Mouse (Mus musculus) cerebellum, adult 8-10 months (tissue): ENCODE measurements around the gene Ugt1a6b.

Experiments used
- DNase-seq: peaks from one replicate; pipeline ENCODE4 v3.0.0; 2022

The Ugt1a6b gene

GRCm38 (mm10) chr1:88247660-88248059 lies 144.6 kb downstream of the Ugt1a6b start:
- DNase-seq: no peak

- no peak for DNase-seq
These were observed 145.6 kb downstream of the Ugt1a6b start for GRCm38 (mm10) chr1:88248658-88249057.

- no peak for DNase-seq
These were observed 146.5 kb downstream of the Ugt1a6b start for GRCm38 (mm10) chr1:88249596-88249995.

- no peak for DNase-seq
These were observed 147.0 kb downstream of the Ugt1a6b start for GRCm38 (mm10) chr1:88250023-88250422.

GRCm38 (mm10) chr1:88253106-88253505 lies 150.1 kb downstream of the Ugt1a6b start:
- DNase-seq: no peak

GRCm38 (mm10) chr1:88253540-88253939 lies 150.5 kb downstream of the Ugt1a6b start:
- no peak for DNase-seq

GRCm38 (mm10) chr1:88254793-88255465 lies 151.9 kb downstream of the Ugt1a6b start:
- DNase-seq: no peak

- DNase-seq: no peak
These were observed 152.4 kb downstream of the Ugt1a6b start for GRCm38 (mm10) chr1:88255466-88255857.

- DNase-seq: no peak
These were observed 153.1 kb downstream of the Ugt1a6b start for GRCm38 (mm10) chr1:88255989-88256754.

GRCm38 (mm10) chr1:88256886-88257663 lies 154.0 kb downstream of the Ugt1a6b start:
- no peak for DNase-seq

- DNase-seq: no peak
These were observed 154.6 kb downstream of the Ugt1a6b start for GRCm38 (mm10) chr1:88257681-88258080.

GRCm38 (mm10) chr1:88258361-88258760 lies 155.3 kb downstream of the Ugt1a6b start:
- DNase-seq: no peak

- DNase-seq: no peak
These were observed 156.0 kb downstream of the Ugt1a6b start for GRCm38 (mm10) chr1:88258881-88259642.

GRCm38 (mm10) chr1:88259643-88260024 lies 156.6 kb downstream of the Ugt1a6b start:
- DNase-seq: no peak

GRCm38 (mm10) chr1:88260114-88260513 lies 157.1 kb downstream of the Ugt1a6b start:
- DNase-seq: no peak

- DNase-seq: no peak
These were observed 157.7 kb downstream of the Ugt1a6b start for GRCm38 (mm10) chr1:88260604-88261377.

GRCm38 (mm10) chr1:88261706-88262105 lies 158.7 kb downstream of the Ugt1a6b start:
- DNase-seq: no peak

- no peak for DNase-seq
These were observed 159.2 kb downstream of the Ugt1a6b start for GRCm38 (mm10) chr1:88262255-88262654.

GRCm38 (mm10) chr1:88262961-88263360 lies 159.9 kb downstream of the Ugt1a6b start:
- DNase-seq: no peak

GRCm38 (mm10) chr1:88263778-88264177 lies 160.7 kb downstream of the Ugt1a6b start:
- no peak for DNase-seq

- no peak for DNase-seq
These were observed 161.3 kb downstream of the Ugt1a6b start for GRCm38 (mm10) chr1:88264237-88264868.

- DNase-seq: no peak
These were observed 161.8 kb downstream of the Ugt1a6b start for GRCm38 (mm10) chr1:88264869-88265240.
